Mouse (Mus musculus): ENCODE measurements around the gene Mtr. TPM values are rescaled to one million over a fixed set of nuclear protein-coding genes. Genes with fewer than 3 reads are reported as not detected.
"Not testable (repeated sequence)": the region's sequence is repeated elsewhere in the genome, so short reads cannot be mapped to it uniquely, and the experiment has no call there.

The Mtr gene
- polyA plus RNA-seq, 1 experiment from 2014 or later: 4.1 TPM

- H3K36me3 ChIP-seq (replicated peaks; ENCODE audit: insufficient read depth, low read length): no peaks in the 10 kb centered on the region
- no peak for TF ChIP-seq CTCF (IDR thresholded peaks at IDR 0.05; ENCODE audit: low read depth)
- TF ChIP-seq EP300 (IDR thresholded peaks at IDR 0.05; ENCODE audit: low read depth): no peak
- H3K9me3 ChIP-seq (ENCODE audit: low read length): no peaks in the 10 kb centered on the region
- DNase-seq: no peak
- no peak overlapping the region for H3K4me2 ChIP-seq (ENCODE audit: low read depth, low read length)
- no peak overlapping the region for H3K9ac ChIP-seq (replicated peaks)
- ATAC-seq: no peak
- WGBS (ENCODE audit: insufficient replicate concordance): 82% methylated on average over 5 of the region's 5 CpGs
- no peaks in the 10 kb centered on the region; the same call in 1 of the 2 replicates for H3K4me1 ChIP-seq (ENCODE audit: insufficient read depth)
- H3K4me3 ChIP-seq (ENCODE audit: low read depth, low read length): no peak overlapping the region
- H3K27ac ChIP-seq (ENCODE audit: low read depth): no peak overlapping the region
- no peaks in the 10 kb centered on the region for H3K27me3 ChIP-seq (ENCODE audit: insufficient read depth, low read length)
Measured at GRCm38 (mm10) chr13:12143347-12143746, 114.6 kb downstream of the Mtr start.

GRCm38 (mm10) chr13:12136461-12136860 is 121.5 kb downstream of the Mtr start:
- not testable (repeated sequence) for H3K27ac ChIP-seq (ENCODE audit: low read depth); H3K4me2 ChIP-seq (ENCODE audit: low read depth, low read length); H3K4me1 ChIP-seq (ENCODE audit: insufficient read depth); H3K4me3 ChIP-seq (ENCODE audit: low read depth, low read length); DNase-seq; H3K27me3 ChIP-seq (ENCODE audit: insufficient read depth, low read length); ATAC-seq; H3K36me3 ChIP-seq (replicated peaks; ENCODE audit: insufficient read depth, low read length); H3K9me3 ChIP-seq (ENCODE audit: low read length); H3K9ac ChIP-seq (replicated peaks)
- 86% methylated on average over 10 of the region's 10 CpGs for WGBS (ENCODE audit: insufficient replicate concordance)

- TF ChIP-seq CTCF (IDR thresholded peaks at IDR 0.05; ENCODE audit: low read depth): no peak
- no peak for TF ChIP-seq EP300 (IDR thresholded peaks at IDR 0.05; ENCODE audit: low read depth)
- H3K4me3 ChIP-seq (ENCODE audit: low read depth, low read length): no peak overlapping the region
- no peak overlapping the region for H3K9ac ChIP-seq (replicated peaks)
- H3K9me3 ChIP-seq (ENCODE audit: low read length): no peaks in the 10 kb centered on the region
- ATAC-seq: no peak
- no peaks in the 10 kb centered on the region for H3K27me3 ChIP-seq (ENCODE audit: insufficient read depth, low read length)
- 0 out of 2 replicates have a peak, but pooled peaks cover 4% of the 10 kb centered on the region for H3K4me1 ChIP-seq (ENCODE audit: insufficient read depth)
- H3K27ac ChIP-seq (ENCODE audit: low read depth): no peak overlapping the region
- H3K4me2 ChIP-seq (ENCODE audit: low read depth, low read length): no peak overlapping the region
- WGBS (ENCODE audit: insufficient replicate concordance): 58% methylated on average over 7 of the region's 7 CpGs
- DNase-seq: no peak
- no peaks in the 10 kb centered on the region for H3K36me3 ChIP-seq (replicated peaks; ENCODE audit: insufficient read depth, low read length)
Measured at GRCm38 (mm10) chr13:12133549-12133948, 124.4 kb downstream of the Mtr start.

Other genes starting within 250 kb of the Mtr start
- 0.12 and 0.16 TPM in 2 replicates for gene Ryr2, start 151.2 kb downstream of the Mtr start, polyA plus RNA-seq (2015; fragmentation: Nextera tagmentation; extraction: Ambion mirVana)
- gene Actn2, start 82.6 kb upstream of the Mtr start, polyA plus RNA-seq (2015; fragmentation: Nextera tagmentation; extraction: Ambion mirVana): 1.1 and 12.2 TPM in 2 replicates
- 5.0 and 5.4 TPM in 2 replicates for gene Heatr1, start 136.9 kb upstream of the Mtr start, polyA plus RNA-seq (2015; fragmentation: Nextera tagmentation; extraction: Ambion mirVana)
- gene Lgals8, start 206.8 kb upstream of the Mtr start, polyA plus RNA-seq (2015; fragmentation: Nextera tagmentation; extraction: Ambion mirVana): 16.2 and 16.5 TPM in 2 replicates